Mouse (Mus musculus) kidney, adult 2 months (tissue): ENCODE data around the gene Plscr1. TPM values are rescaled to one million over a fixed set of nuclear protein-coding genes. Genes with fewer than 3 reads are reported as not detected.

Experiments used
- DNase-seq: peaks from one replicate; pipeline ENCODE4 v3.0.0; 2021
- H3K27ac ChIP-seq: fragments of 200-500 bp; 2 replicates; pipeline ENCODE4 v1.5.1; 2012; ENCODE audit warnings: low read depth, low read length, control low read depth, inconsistent platforms; ENCODE audit not compliant: insufficient read depth
- H3K27me3 ChIP-seq: fragments of 200-500 bp; replicated peaks from 2 replicates; pipeline ENCODE4 v1.6.1; 2012; ENCODE audit warnings: mild to moderate bottlenecking, moderate library complexity, low read length, inconsistent platforms; ENCODE audit not compliant: control insufficient read depth, insufficient read depth
- H3K36me3 ChIP-seq: fragments of 200-500 bp; 2 replicates; pipeline ENCODE4 v1.6.1; 2012; ENCODE audit warnings: mild to moderate bottlenecking, moderate library complexity, low read length, inconsistent platforms; ENCODE audit not compliant: control insufficient read depth, insufficient read depth
- H3K4me1 ChIP-seq: fragments of 200-500 bp; 2 replicates; pipeline ENCODE4 v1.6.1; 2011; ENCODE audit warnings: low read length; ENCODE audit not compliant: control insufficient read depth, insufficient read depth
- H3K4me3 ChIP-seq: fragments of 200-500 bp; 2 replicates; pipeline ENCODE4 v1.5.1; 2011; ENCODE audit warnings: mild to moderate bottlenecking, low read depth, low read length, control low read depth; ENCODE audit not compliant: insufficient read depth
- CTCF ChIP-seq: fragments of 200-500 bp; conservative IDR thresholded peaks from 2 replicates; pipeline ENCODE4 v1.5.1; 2011; ENCODE audit warnings: low read depth, mild to moderate bottlenecking, control low read depth, low read length, moderate library complexity, mixed read lengths; ENCODE audit not compliant: insufficient read depth, insufficient read length
- POLR2A ChIP-seq: fragments of 200-500 bp; IDR thresholded peaks from one replicate; pipeline ENCODE4 v1.6.1; 2011; ENCODE audit warnings: low read depth, low read length, control low read depth
- WGBS: fragments of 180-500 bp; shearing (Covaris S2); methylation state at CpG from one replicate; pipeline ENCODE4 v1.1.7; 2018; 5-methylcytosine and 5-hydroxymethylcytosine counted together
- polyA plus RNA-seq: library from polyadenylated mRNA; depleted of rRNA; stranded (reverse); fragments of >200 nt; gene quantifications from 2 replicates; pipeline ENCODE4 v1.2.3, GENCODE M21; 2012

The Plscr1 gene
- polyA plus RNA-seq, 1 experiment: 21.7 TPM

DNA sequence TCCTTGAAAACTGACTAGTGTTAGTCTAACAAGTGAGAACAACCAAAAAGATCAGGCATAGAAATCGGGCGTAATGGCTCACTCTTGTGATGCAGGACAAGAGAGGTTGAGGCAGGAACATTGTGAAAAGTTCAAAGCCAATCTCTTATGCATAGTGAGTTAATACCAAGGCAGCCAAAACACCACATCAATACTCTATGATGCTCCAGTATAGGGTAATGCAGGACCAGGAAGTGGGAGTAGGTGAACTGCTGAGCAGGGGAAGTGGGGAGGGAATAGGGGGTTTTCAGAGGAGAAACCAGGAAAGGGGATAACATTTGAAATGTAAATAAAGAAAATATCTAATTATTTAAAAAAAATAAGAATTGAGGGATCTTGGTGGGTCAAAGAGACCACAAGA lies 31.7 kb upstream of the Plscr1 start:
- Histone ChIP-seq H3K27ac (no peak overlapping the region), H3K27me3 (no peaks in the 10 kb centered on the region), H3K4me3 (no peak overlapping the region), H3K36me3 (no peaks in the 10 kb centered on the region), H3K4me1 (no peaks in the 10 kb centered on the region; the same call in 1 of the 2 replicates)
- TF ChIP-seq CTCF (no peak), POLR2A (no peak)
- DNase-seq: no peak
- 96% methylated on average over 2 of the region's 2 CpGs for WGBS

GRCm38 (mm10) chr9:92220151-92220550 lies 29.4 kb upstream of the Plscr1 start:
- Histone ChIP-seq H3K27me3 (no peaks in the 10 kb centered on the region), H3K27ac (no peak overlapping the region), H3K4me1 (no peaks in the 10 kb centered on the region; the same call in 1 of the 2 replicates), H3K36me3 (no peaks in the 10 kb centered on the region), H3K4me3 (no peak overlapping the region)
- DNase-seq: no peak
- WGBS: 59% methylated on average over 3 of the region's 3 CpGs
- TF ChIP-seq POLR2A (no peak), CTCF (no peak)

DNA sequence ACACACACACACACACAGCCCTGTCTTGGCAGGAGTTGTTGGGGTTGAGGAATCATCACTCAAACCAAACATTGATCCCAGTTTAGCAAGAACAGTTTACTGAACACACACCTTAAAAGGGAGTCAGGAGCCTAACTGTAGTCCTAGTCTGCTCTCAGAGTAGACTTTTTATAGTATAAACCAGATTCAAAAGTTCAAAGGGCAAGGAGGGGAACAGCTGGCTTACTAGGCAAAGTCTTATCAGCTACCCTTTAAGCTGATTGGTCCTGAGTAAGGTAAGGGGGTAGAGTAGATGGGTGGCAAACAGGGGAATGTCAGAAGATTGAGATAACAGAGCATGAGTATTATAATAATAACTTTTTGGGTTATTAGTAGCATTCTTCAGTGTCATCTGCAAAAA lies 28.1 kb upstream of the Plscr1 start:
- Histone ChIP-seq H3K27me3 (no peaks in the 10 kb centered on the region), H3K4me3 (no peak overlapping the region), H3K36me3 (no peaks in the 10 kb centered on the region), H3K27ac (no peak overlapping the region), H3K4me1 (no peaks in the 10 kb centered on the region; the same call in 1 of the 2 replicates)
- no peak for TF ChIP-seq POLR2A
- no peak for TF ChIP-seq CTCF
- DNase-seq: no peak

GRCm38 (mm10) chr9:92224598-92225231 lies 24.8 kb upstream of the Plscr1 start:
- TF ChIP-seq POLR2A (no peak), CTCF (no peak)
- no peaks in the 10 kb centered on the region for H3K4me1 ChIP-seq
- 94% methylated on average over 1 of the region's 1 CpGs for WGBS
- no peaks in the 10 kb centered on the region for H3K36me3 ChIP-seq
- no peak for DNase-seq
- no peak overlapping the region for H3K4me3 ChIP-seq
- no peaks in the 10 kb centered on the region for H3K27me3 ChIP-seq
- H3K27ac ChIP-seq: no peak overlapping the region

GRCm38 (mm10) chr9:92226127-92226655 lies 23.4 kb upstream of the Plscr1 start:
- Histone ChIP-seq H3K4me1 (no peaks in the 10 kb centered on the region), H3K27me3 (no peaks in the 10 kb centered on the region), H3K27ac (no peak overlapping the region), H3K4me3 (no peak overlapping the region), H3K36me3 (no peaks in the 10 kb centered on the region)
- no peak for TF ChIP-seq CTCF
- no peak for TF ChIP-seq POLR2A
- no peak for DNase-seq
- WGBS: 81% methylated on average over 3 of the region's 3 CpGs

DNA sequence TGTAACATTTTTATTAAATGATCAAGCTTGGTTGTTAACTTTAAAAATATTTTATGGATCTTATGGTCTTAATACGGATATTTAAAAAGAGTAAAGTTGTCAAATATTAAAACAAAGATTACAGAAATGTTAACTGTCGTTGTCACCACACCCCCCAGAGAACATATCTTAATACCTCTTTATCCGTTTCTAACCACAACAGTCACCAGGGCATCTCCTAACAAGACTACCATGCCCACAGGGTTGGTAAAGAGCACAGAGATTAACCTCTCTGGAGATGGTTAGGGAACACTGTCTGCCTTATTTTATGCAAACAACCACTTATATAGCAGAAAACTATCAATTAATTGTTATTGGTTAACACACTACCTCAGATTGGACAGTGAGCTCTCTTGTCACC lies 22.8 kb upstream of the Plscr1 start:
- Histone ChIP-seq H3K27ac (no peak overlapping the region), H3K36me3 (no peaks in the 10 kb centered on the region), H3K4me1 (no peaks in the 10 kb centered on the region), H3K27me3 (no peaks in the 10 kb centered on the region), H3K4me3 (no peak overlapping the region)
- no peak for DNase-seq
- TF ChIP-seq CTCF (no peak), POLR2A (no peak)
- WGBS: 90% methylated on average over 3 of the region's 3 CpGs

DNA sequence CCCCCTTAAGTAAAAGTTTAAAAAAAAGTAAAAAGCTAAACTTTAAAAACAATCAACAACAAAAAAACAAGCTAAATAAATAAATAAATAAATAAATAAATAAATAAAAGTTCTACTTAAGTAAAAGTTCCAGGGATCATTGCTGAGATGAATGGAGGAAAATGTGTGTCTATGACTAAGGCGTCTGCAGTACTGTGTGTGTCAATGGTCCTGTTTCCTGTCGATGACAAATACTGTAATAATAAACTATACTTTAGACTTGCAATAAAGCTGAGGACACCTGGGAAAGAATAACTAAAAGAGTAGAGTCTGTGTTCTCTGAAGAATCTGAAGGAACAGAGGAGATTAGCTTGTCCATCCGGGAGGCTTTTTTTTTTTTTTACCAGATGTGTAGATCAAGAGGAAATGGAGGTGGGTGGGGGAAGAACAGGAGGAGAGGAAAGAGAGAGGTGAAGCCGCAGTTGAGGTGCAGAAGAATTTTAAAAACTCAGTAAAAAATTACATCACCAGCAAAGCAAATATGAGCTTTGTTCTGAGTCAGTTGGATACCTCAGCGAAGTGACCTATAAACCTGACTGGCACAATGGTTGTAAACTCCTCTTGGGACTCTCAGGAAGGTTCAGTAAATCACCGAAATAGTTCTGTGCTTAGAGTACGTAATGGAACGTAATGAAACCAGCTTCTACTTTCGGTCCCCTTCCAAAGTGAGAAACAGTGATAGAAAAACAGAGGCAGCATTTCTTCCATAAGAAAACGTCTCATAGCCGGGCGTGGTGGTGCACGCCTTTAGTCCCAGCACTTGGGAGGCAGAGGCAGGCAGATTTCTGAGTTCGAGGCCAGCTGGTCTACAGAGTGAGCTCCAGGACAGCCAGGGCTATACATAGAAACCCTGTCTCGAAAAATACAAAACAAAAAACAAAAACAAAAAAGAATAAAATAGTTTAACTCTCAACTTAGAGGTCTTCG lies 20.4 kb upstream of the Plscr1 start:
- TF ChIP-seq CTCF (no peak), POLR2A (no peak)
- no peak overlapping the region for H3K27ac ChIP-seq
- 79% methylated on average over 16 of the region's 16 CpGs for WGBS

More for the DNA sequence above, 20.4 kb upstream of the Plscr1 start:
- DNase-seq: no peak
- Histone ChIP-seq H3K27me3 (no peaks in the 10 kb centered on the region), H3K4me3 (no peak overlapping the region), H3K4me1 (no peaks in the 10 kb centered on the region), H3K36me3 (no peaks in the 10 kb centered on the region)
